Mouse (Mus musculus): ENCODE measurements at regions not wholly inside any gene's neighbourhood (a gene's known extent, or its start where the extent isn't known, plus 50 kb on each side); places are given as distances from the start of the nearest gene placed in this dataset.
A peak's percentile ranks its signal among the peaks of the same experiment; 100 is the strongest.
"Not testable (repeated sequence)": the region's sequence is repeated elsewhere in the genome, so short reads cannot be mapped to it uniquely, and the experiment has no call there.

GRCm38 (mm10) chr8:5297190-5297589 lies 192.0 kb upstream of the Slc10a2 start:
- no peaks in the 10 kb centered on the region for H3K9me3 ChIP-seq (ENCODE audit: control insufficient read depth, low read length)
- no peaks in the 10 kb centered on the region for H3K27me3 ChIP-seq (ENCODE audit: control insufficient read depth, insufficient read depth, low read length)
- H3K27ac ChIP-seq (replicated peaks; ENCODE audit: low read depth, low read length): no peak overlapping the region
- DNase-seq (ENCODE audit: low spot score) (no peak), ATAC-seq (ENCODE audit: insufficient number of reproducible peaks, low FRiP score, low TSS enrichment, low read depth) (no peak)
- no peak overlapping the region for H3K9ac ChIP-seq (ENCODE audit: low read length)
- H3K36me3 ChIP-seq (ENCODE audit: control insufficient read depth, insufficient read depth, low read length): no peaks in the 10 kb centered on the region
- H3K4me3 ChIP-seq (ENCODE audit: low read depth, low read length): no peak overlapping the region
- no peaks in the 10 kb centered on the region for H3K4me1 ChIP-seq (ENCODE audit: control insufficient read depth, insufficient read depth, low read length)
- H3K4me2 ChIP-seq (ENCODE audit: low read depth, severe bottlenecking): no peak overlapping the region

GRCm38 (mm10) chr8:5285708-5286161 lies 180.6 kb upstream of the Slc10a2 start:
- H3K27me3 ChIP-seq (ENCODE audit: control insufficient read depth, insufficient read depth, low read length): no peaks in the 10 kb centered on the region
- no peak overlapping the region for H3K27ac ChIP-seq (replicated peaks; ENCODE audit: low read depth, low read length)
- H3K9ac ChIP-seq (ENCODE audit: low read length): no peak overlapping the region
- no peaks in the 10 kb centered on the region for H3K9me3 ChIP-seq (ENCODE audit: control insufficient read depth, low read length)
- ATAC-seq (ENCODE audit: insufficient number of reproducible peaks, low FRiP score, low TSS enrichment, low read depth) (0 out of 2 replicates have a peak, but pooled peaks have one; percentile 31), DNase-seq (ENCODE audit: low spot score) (peak; percentile 32)
- H3K4me1 ChIP-seq (ENCODE audit: control insufficient read depth, insufficient read depth, low read length): no peaks in the 10 kb centered on the region
- no peaks in the 10 kb centered on the region for H3K36me3 ChIP-seq (ENCODE audit: control insufficient read depth, insufficient read depth, low read length)
- 12% methylated on average over 5 of the region's 5 CpGs for WGBS
- no peak overlapping the region for H3K4me2 ChIP-seq (ENCODE audit: low read depth, severe bottlenecking)
- no peak overlapping the region for H3K4me3 ChIP-seq (ENCODE audit: low read depth, low read length)

GRCm38 (mm10) chr8:5283799-5284198 lies 178.6 kb upstream of the Slc10a2 start:
- Histone ChIP-seq H3K4me2 (ENCODE audit: low read depth, severe bottlenecking) (no peak overlapping the region), H3K4me1 (ENCODE audit: control insufficient read depth, insufficient read depth, low read length) (no peaks in the 10 kb centered on the region), H3K4me3 (ENCODE audit: low read depth, low read length) (no peak overlapping the region), H3K9ac (ENCODE audit: low read length) (no peak overlapping the region), H3K27me3 (ENCODE audit: control insufficient read depth, insufficient read depth, low read length) (no peaks in the 10 kb centered on the region), H3K9me3 (ENCODE audit: control insufficient read depth, low read length) (no peaks in the 10 kb centered on the region), H3K36me3 (ENCODE audit: control insufficient read depth, insufficient read depth, low read length) (no peaks in the 10 kb centered on the region), H3K27ac (replicated peaks; ENCODE audit: low read depth, low read length) (no peak overlapping the region)
- DNase-seq (ENCODE audit: low spot score) (no peak), ATAC-seq (ENCODE audit: insufficient number of reproducible peaks, low FRiP score, low TSS enrichment, low read depth) (no peak)

GRCm38 (mm10) chr8:5262316-5262715 lies 157.2 kb upstream of the Slc10a2 start:
- Histone ChIP-seq H3K4me2 (ENCODE audit: low read depth, severe bottlenecking) (no peak overlapping the region), H3K36me3 (ENCODE audit: control insufficient read depth, insufficient read depth, low read length) (no peaks in the 10 kb centered on the region), H3K9ac (ENCODE audit: low read length) (no peak overlapping the region), H3K9me3 (ENCODE audit: control insufficient read depth, low read length) (no peaks in the 10 kb centered on the region), H3K4me3 (ENCODE audit: low read depth, low read length) (no peak overlapping the region), H3K27me3 (ENCODE audit: control insufficient read depth, insufficient read depth, low read length) (no peaks in the 10 kb centered on the region), H3K27ac (replicated peaks; ENCODE audit: low read depth, low read length) (no peak overlapping the region), H3K4me1 (ENCODE audit: control insufficient read depth, insufficient read depth, low read length) (no peaks in the 10 kb centered on the region)
- no peak for ATAC-seq (ENCODE audit: insufficient number of reproducible peaks, low FRiP score, low TSS enrichment, low read depth)
- 21% methylated on average over 1 of the region's 1 CpGs for WGBS
- DNase-seq (ENCODE audit: low spot score): no peak

- H3K4me3 ChIP-seq (ENCODE audit: low read depth, low read length); H3K27ac ChIP-seq (replicated peaks; ENCODE audit: low read depth, low read length); H3K9ac ChIP-seq (ENCODE audit: low read length); H3K4me1 ChIP-seq (ENCODE audit: control insufficient read depth, insufficient read depth, low read length); H3K27me3 ChIP-seq (ENCODE audit: control insufficient read depth, insufficient read depth, low read length); H3K9me3 ChIP-seq (ENCODE audit: control insufficient read depth, low read length); H3K4me2 ChIP-seq (ENCODE audit: low read depth, severe bottlenecking); DNase-seq (ENCODE audit: low spot score); H3K36me3 ChIP-seq (ENCODE audit: control insufficient read depth, insufficient read depth, low read length); ATAC-seq (ENCODE audit: insufficient number of reproducible peaks, low FRiP score, low TSS enrichment, low read depth): not testable (repeated sequence)
- WGBS: 95% methylated on average over 12 of the region's 22 CpGs
Observed at GRCm38 (mm10) chr8:5241871-5242270, 136.7 kb upstream of the Slc10a2 start.

Data from limb, embryonic 11.5 days (tissue).